8 mouse cellular contexts compared by ENCODE assay signal in the genomic region with DNA sequence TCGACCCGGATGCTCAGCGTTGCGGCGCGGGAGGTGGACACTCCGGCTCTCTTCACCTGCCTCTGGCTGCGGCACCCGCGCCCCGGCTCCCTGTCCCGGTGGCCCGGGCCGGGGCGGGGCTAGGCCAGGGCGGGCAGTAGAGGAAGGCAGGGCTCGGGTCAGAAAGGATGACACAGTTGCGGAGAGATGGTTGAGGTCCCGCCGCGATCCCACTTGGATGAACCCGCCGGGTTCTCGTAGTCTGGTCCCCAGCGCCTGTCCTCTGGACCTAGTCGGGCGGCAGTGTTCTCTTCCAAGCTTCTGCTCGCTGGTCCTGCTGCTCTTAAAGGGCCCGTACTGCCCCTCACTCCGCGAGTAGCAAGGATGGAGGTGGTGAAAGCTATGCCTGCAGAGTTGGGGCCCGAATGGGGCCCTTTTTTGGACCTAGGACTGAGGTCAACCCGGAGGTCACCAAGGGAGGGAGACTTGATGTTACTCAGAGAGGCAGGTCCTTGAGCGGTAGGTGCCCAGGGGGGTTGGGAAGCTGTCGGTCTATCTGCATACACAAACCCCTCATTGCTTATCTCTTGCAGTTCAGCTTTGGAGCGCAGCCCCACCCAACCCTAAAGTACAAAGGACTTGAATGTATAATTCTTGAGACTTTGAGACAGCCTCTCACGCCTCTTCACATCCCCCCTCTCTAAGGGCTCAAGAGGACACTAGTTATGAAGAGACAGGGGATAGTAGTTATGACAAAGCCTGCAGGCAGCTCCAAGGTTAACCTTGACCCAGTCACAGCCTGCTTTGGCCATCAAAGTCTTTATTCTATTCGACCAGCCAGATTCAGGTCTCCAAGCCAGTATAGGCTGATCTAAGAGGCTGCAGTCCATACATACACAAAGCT. TPM values are rescaled to one million over a fixed set of nuclear protein-coding genes. Genes with fewer than 3 reads are reported as not detected.
DNase-seq lines count a peak whose midpoint lies in the region; ATAC-seq and TF ChIP-seq lines count a peak whose summit lies in the region.

A gene (minus strand): TSS at position 540 of the 883 bp plus-strand sequence.

- H3K36me3 ChIP-seq in kidney, adult 2 months (ENCODE audit: control insufficient read depth, insufficient read depth, low read length), result no peaks in the 10 kb centered on the region
- H3K36me3 ChIP-seq in erythroblast, embryonic 14.5 days (ENCODE audit: control insufficient read depth), result peaks cover 81% of the 10 kb centered on the region
- peaks cover 15% of the 10 kb centered on the region for H3K36me3 ChIP-seq in hindbrain, embryonic 15.5 days
- peaks cover 32% of the 10 kb centered on the region for H3K36me3 ChIP-seq in limb, embryonic 13.5 days
- H3K36me3 ChIP-seq in neural tube, embryonic 11.5 days (ENCODE audit: control insufficient read depth, insufficient read depth, low read length), result peaks cover 6% of the 10 kb centered on the region

- no peak for TF ChIP-seq CTCF in kidney, adult 2 months (conservative IDR thresholded peaks at IDR 0.05; ENCODE audit: insufficient read depth, insufficient read length, low read depth, low read length)
- TF ChIP-seq CTCF in brain, embryonic 14.5 days (IDR thresholded peaks at IDR 0.05; ENCODE audit: borderline replicate concordance, extremely low read depth, insufficient read depth, insufficient read length), result no peak

- H3K4me2 ChIP-seq in hindbrain, embryonic 15.5 days, result peak within 1 kb of the TSS; percentile 79
- peak within 1 kb of the TSS; percentile 93 for H3K4me2 ChIP-seq in limb, embryonic 13.5 days (replicated peaks)
- peak within 1 kb of the TSS; percentile 97 for H3K4me2 ChIP-seq in neural tube, embryonic 11.5 days (ENCODE audit: low read depth)

- no peak for TF ChIP-seq POLR2A in kidney, adult 2 months (IDR thresholded peaks at IDR 0.05; ENCODE audit: low read depth, low read length)
- 0 out of 2 replicates have a peak, but pooled peaks have one; percentile 14 for TF ChIP-seq POLR2A in brain, embryonic 14.5 days (IDR thresholded peaks at IDR 0.05; ENCODE audit: borderline replicate concordance, extremely low read depth, insufficient read depth, insufficient read length, poor library complexity, severe bottlenecking)

- H3K27me3 ChIP-seq in kidney, adult 2 months (replicated peaks; ENCODE audit: control insufficient read depth, insufficient read depth, low read length), result no peaks in the 10 kb centered on the region
- peaks cover 2% of the 10 kb centered on the region; the same call in 1 of the 2 replicates for H3K27me3 ChIP-seq in erythroblast, embryonic 14.5 days (ENCODE audit: control insufficient read depth)
- no peaks in the 10 kb centered on the region for H3K27me3 ChIP-seq in hindbrain, embryonic 15.5 days
- peaks cover 43% of the 10 kb centered on the region for H3K27me3 ChIP-seq in limb, embryonic 13.5 days
- H3K27me3 ChIP-seq in neural tube, embryonic 11.5 days (ENCODE audit: control insufficient read depth, insufficient read depth, low read length), result peaks cover 12% of the 10 kb centered on the region; the same call in 1 of the 2 replicates

- peak within 1 kb of the TSS; percentile 84 for H3K9ac ChIP-seq in hindbrain, embryonic 15.5 days
- H3K9ac ChIP-seq in limb, embryonic 13.5 days, result peak within 1 kb of the TSS; percentile 89
- H3K9ac ChIP-seq in neural tube, embryonic 11.5 days (ENCODE audit: low read length), result peak within 1 kb of the TSS; percentile 81

- peak; percentile 76 for ATAC-seq in hindbrain, embryonic 15.5 days (ENCODE audit: low FRiP score, low read depth)
- peak; percentile 26 for ATAC-seq in limb, embryonic 13.5 days (ENCODE audit: low FRiP score, low read depth)
- ATAC-seq in neural tube, embryonic 11.5 days (ENCODE audit: insufficient read depth, low FRiP score, low TSS enrichment), result peak; percentile 60

- H3K4me1 ChIP-seq in kidney, adult 2 months (ENCODE audit: control insufficient read depth, insufficient read depth, low read length), result no peaks in the 10 kb centered on the region
- H3K4me1 ChIP-seq in erythroblast, embryonic 14.5 days (ENCODE audit: control insufficient read depth), result peaks cover 88% of the 10 kb centered on the region
- H3K4me1 ChIP-seq in hindbrain, embryonic 15.5 days (replicated peaks), result peaks cover 29% of the 10 kb centered on the region
- peaks cover 21% of the 10 kb centered on the region for H3K4me1 ChIP-seq in limb, embryonic 13.5 days
- H3K4me1 ChIP-seq in neural tube, embryonic 11.5 days (ENCODE audit: control insufficient read depth, insufficient read depth, low read length), result peaks cover 10% of the 10 kb centered on the region

- WGBS in kidney, adult 2 months, result 3% methylated on average over 38 of the region's 38 CpGs
- WGBS in hindbrain, embryonic 15.5 days, result under 1% methylated on average over 38 of the region's 38 CpGs
- 2% methylated on average over 38 of the region's 38 CpGs for WGBS in limb, embryonic 13.5 days
- WGBS in neural tube, embryonic 11.5 days, result 2% methylated on average over 38 of the region's 38 CpGs

- peak; percentile 21 for DNase-seq in kidney, adult 2 months
- DNase-seq in kidney, adult 9 months, result no peak
- DNase-seq in brain, embryonic 14.5 days (ENCODE audit: low read depth), result peak; percentile 68
- DNase-seq in neural tube, embryonic 11.5 days (ENCODE audit: low spot score), result no peak
- no peak for DNase-seq in thymus, postnatal 25 days

- peak within 1 kb of the TSS; percentile 27 for H3K4me3 ChIP-seq in kidney, adult 2 months (ENCODE audit: insufficient read depth, low read depth, low read length)
- peak within 1 kb of the TSS; percentile 100 for H3K4me3 ChIP-seq in erythroblast, embryonic 14.5 days (replicated peaks)
- H3K4me3 ChIP-seq in hindbrain, embryonic 15.5 days, result peak within 1 kb of the TSS; percentile 66
- peak within 1 kb of the TSS; percentile 85 for H3K4me3 ChIP-seq in limb, embryonic 13.5 days
- H3K4me3 ChIP-seq in neural tube, embryonic 11.5 days (ENCODE audit: low read depth, low read length), result peak within 1 kb of the TSS; percentile 74

- H3K27ac ChIP-seq in kidney, adult 2 months (ENCODE audit: insufficient read depth, low read depth, low read length), result no peak within 1 kb of the TSS
- peak within 1 kb of the TSS; percentile 75 for H3K27ac ChIP-seq in hindbrain, embryonic 15.5 days (replicated peaks)
- H3K27ac ChIP-seq in limb, embryonic 13.5 days, result no peak within 1 kb of the TSS
- peak within 1 kb of the TSS; percentile 53 for H3K27ac ChIP-seq in neural tube, embryonic 11.5 days (ENCODE audit: low read depth, low read length)

- H3K9me3 ChIP-seq in erythroblast, embryonic 14.5 days (ENCODE audit: control insufficient read depth, low read length), result peaks cover 12% of the 10 kb centered on the region
- H3K9me3 ChIP-seq in hindbrain, embryonic 15.5 days, result no peaks in the 10 kb centered on the region
- H3K9me3 ChIP-seq in limb, embryonic 13.5 days, result no peaks in the 10 kb centered on the region
- no peaks in the 10 kb centered on the region for H3K9me3 ChIP-seq in neural tube, embryonic 11.5 days (ENCODE audit: control insufficient read depth, low read length)

RNA-seq across cellular contexts. Expression of the gene that starts here (rescaled TPM):
- 0.45 and 1.2 TPM in 2 replicates for polyA plus RNA-seq in kidney, adult 2 months (2012; rRNA removed)
- polyA plus RNA-seq in brain, embryonic 14.5 days (2012; rRNA removed), result 72.9 and 77.1 TPM in 2 replicates
- 19.1 and 19.9 TPM in 2 replicates for polyA plus RNA-seq in erythroblast, embryonic 14.5 days (2012)
- polyA plus RNA-seq in hindbrain, embryonic 15.5 days (2015; fragmentation: Nextera tagmentation; extraction: Ambion mirVana), result 28.7 and 32.1 TPM in 2 replicates
- 7.3 and 7.4 TPM in 2 replicates for polyA plus RNA-seq in limb, embryonic 13.5 days (2015; fragmentation: Nextera tagmentation; extraction: Ambion mirVana)
- polyA plus RNA-seq in neural tube, embryonic 11.5 days (2014; fragmentation: Nextera tagmentation; extraction: Ambion mirVana), result 4.5 and 5.0 TPM in 2 replicates

Comparison
In these comparisons a context has a peak if more than half of its experiments do, and no peak if none do; other contexts are left out.
1. DNase-seq: peak in kidney, adult 2 months (single experiment) and brain, embryonic 14.5 days (single experiment); none in kidney, adult 9 months (single experiment), neural tube, embryonic 11.5 days (single experiment) and thymus, postnatal 25 days (single experiment).
2. H3K27ac ChIP-seq: peak in hindbrain, embryonic 15.5 days (single experiment) and neural tube, embryonic 11.5 days (single experiment); none in kidney, adult 2 months (single experiment) and limb, embryonic 13.5 days (single experiment).
3. H3K4me3 ChIP-seq: peak in every context shown above with its lines; median percentile 100 in erythroblast, embryonic 14.5 days; 85 in limb, embryonic 13.5 days; 74 in neural tube, embryonic 11.5 days; 66 in hindbrain, embryonic 15.5 days; 27 in kidney, adult 2 months.
4. ATAC-seq: peak in every context shown above with its lines; median percentile 76 in hindbrain, embryonic 15.5 days; 60 in neural tube, embryonic 11.5 days; 26 in limb, embryonic 13.5 days.
5. Peak in every context shown above with its lines, with median percentiles within 50 percentile points of each other: H3K4me2 ChIP-seq and H3K9ac ChIP-seq.